Mouse (Mus musculus): ENCODE measurements around the gene Tspan9. TPM values are rescaled to one million over a fixed set of nuclear protein-coding genes. Genes with fewer than 3 reads are reported as not detected.

The Tspan9 gene
- polyA plus RNA-seq, 1 experiment from 2014 or later = 19.6 TPM

GRCm38 (mm10) chr6:128029517-128030348 is 113.7 kb downstream of the Tspan9 start:
- WGBS (ENCODE audit: insufficient replicate concordance) = 81% methylated on average over 9 of the region's 9 CpGs
- H3K9me3 ChIP-seq (ENCODE audit: low read length) = no peaks in the 10 kb centered on the region
- H3K4me3 ChIP-seq (ENCODE audit: low read depth, low read length) = no peak overlapping the region
- H3K36me3 ChIP-seq (replicated peaks; ENCODE audit: insufficient read depth, low read length) = no peaks in the 10 kb centered on the region
- no peak overlapping the region for H3K4me2 ChIP-seq (ENCODE audit: low read depth, low read length)
- H3K27ac ChIP-seq (ENCODE audit: low read depth) = no peak overlapping the region
- H3K27me3 ChIP-seq (ENCODE audit: insufficient read depth, low read length) = peaks cover 11% of the 10 kb centered on the region
- TF ChIP-seq EP300 (IDR thresholded peaks at IDR 0.05; ENCODE audit: low read depth) = no peak
- no peak for TF ChIP-seq CTCF (IDR thresholded peaks at IDR 0.05; ENCODE audit: low read depth)
- no peak for DNase-seq
- no peak overlapping the region for H3K9ac ChIP-seq (replicated peaks)
- peaks cover 3% of the 10 kb centered on the region; the same call in 1 of the 2 replicates for H3K4me1 ChIP-seq (ENCODE audit: insufficient read depth)
- no peak for ATAC-seq

GRCm38 (mm10) chr6:128028116-128028940 is 115.1 kb downstream of the Tspan9 start:
- no peak for ATAC-seq
- no peak overlapping the region for H3K4me2 ChIP-seq (ENCODE audit: low read depth, low read length)
- no peak overlapping the region for H3K9ac ChIP-seq (replicated peaks)
- WGBS (ENCODE audit: insufficient replicate concordance) = 53% methylated on average over 10 of the region's 10 CpGs
- DNase-seq = peak; percentile 46
- no peak overlapping the region for H3K4me3 ChIP-seq (ENCODE audit: low read depth, low read length)
- no peaks in the 10 kb centered on the region for H3K36me3 ChIP-seq (replicated peaks; ENCODE audit: insufficient read depth, low read length)
- TF ChIP-seq EP300 (IDR thresholded peaks at IDR 0.05; ENCODE audit: low read depth) = no peak
- TF ChIP-seq CTCF (IDR thresholded peaks at IDR 0.05; ENCODE audit: low read depth) = peak; percentile 51
- H3K27ac ChIP-seq (ENCODE audit: low read depth) = no peak overlapping the region
- no peaks in the 10 kb centered on the region for H3K4me1 ChIP-seq (ENCODE audit: insufficient read depth)
- H3K27me3 ChIP-seq (ENCODE audit: insufficient read depth, low read length) = no peaks in the 10 kb centered on the region
- H3K9me3 ChIP-seq (ENCODE audit: low read length) = no peaks in the 10 kb centered on the region

- 83% methylated on average over 8 of the region's 8 CpGs for WGBS (ENCODE audit: insufficient replicate concordance)
- no peak overlapping the region for H3K4me3 ChIP-seq (ENCODE audit: low read depth, low read length)
- H3K4me1 ChIP-seq (ENCODE audit: insufficient read depth) = no peaks in the 10 kb centered on the region
- no peaks in the 10 kb centered on the region for H3K36me3 ChIP-seq (replicated peaks; ENCODE audit: insufficient read depth, low read length)
- no peak for TF ChIP-seq CTCF (IDR thresholded peaks at IDR 0.05; ENCODE audit: low read depth)
- no peak for TF ChIP-seq EP300 (IDR thresholded peaks at IDR 0.05; ENCODE audit: low read depth)
- no peak overlapping the region for H3K4me2 ChIP-seq (ENCODE audit: low read depth, low read length)
- ATAC-seq = no peak
- H3K9ac ChIP-seq (replicated peaks) = no peak overlapping the region
- no peak overlapping the region for H3K27ac ChIP-seq (ENCODE audit: low read depth)
- DNase-seq = no peak
- H3K9me3 ChIP-seq (ENCODE audit: low read length) = no peaks in the 10 kb centered on the region
- H3K27me3 ChIP-seq (ENCODE audit: insufficient read depth, low read length) = no peaks in the 10 kb centered on the region
Observed at GRCm38 (mm10) chr6:128025997-128026396, 117.4 kb downstream of the Tspan9 start.

- no peak for TF ChIP-seq EP300 (IDR thresholded peaks at IDR 0.05; ENCODE audit: low read depth)
- TF ChIP-seq CTCF (IDR thresholded peaks at IDR 0.05; ENCODE audit: low read depth) = no peak
- Histone ChIP-seq H3K4me2 (ENCODE audit: low read depth, low read length) (no peak overlapping the region), H3K9ac (replicated peaks) (no peak overlapping the region), H3K27me3 (ENCODE audit: insufficient read depth, low read length) (no peaks in the 10 kb centered on the region), H3K36me3 (replicated peaks; ENCODE audit: insufficient read depth, low read length) (no peaks in the 10 kb centered on the region), H3K9me3 (ENCODE audit: low read length) (no peaks in the 10 kb centered on the region), H3K4me3 (ENCODE audit: low read depth, low read length) (no peak overlapping the region), H3K27ac (ENCODE audit: low read depth) (no peak overlapping the region), H3K4me1 (ENCODE audit: insufficient read depth) (no peaks in the 10 kb centered on the region)
- 66% methylated on average over 13 of the region's 13 CpGs for WGBS (ENCODE audit: insufficient replicate concordance)
- DNase-seq (no peak), ATAC-seq (no peak)
Observed at GRCm38 (mm10) chr6:128025581-128025980, 117.8 kb downstream of the Tspan9 start.

GRCm38 (mm10) chr6:128022207-128022606 is 121.2 kb downstream of the Tspan9 start:
- Histone ChIP-seq H3K27ac (ENCODE audit: low read depth) (no peak overlapping the region), H3K4me2 (ENCODE audit: low read depth, low read length) (no peak overlapping the region), H3K27me3 (ENCODE audit: insufficient read depth, low read length) (no peaks in the 10 kb centered on the region), H3K9ac (replicated peaks) (no peak overlapping the region), H3K4me3 (ENCODE audit: low read depth, low read length) (no peak overlapping the region), H3K9me3 (ENCODE audit: low read length) (no peaks in the 10 kb centered on the region), H3K36me3 (replicated peaks; ENCODE audit: insufficient read depth, low read length) (no peaks in the 10 kb centered on the region), H3K4me1 (ENCODE audit: insufficient read depth) (no peaks in the 10 kb centered on the region)
- DNase-seq = no peak
- no peak for TF ChIP-seq EP300 (IDR thresholded peaks at IDR 0.05; ENCODE audit: low read depth)
- no peak for TF ChIP-seq CTCF (IDR thresholded peaks at IDR 0.05; ENCODE audit: low read depth)
- 61% methylated on average over 6 of the region's 6 CpGs for WGBS (ENCODE audit: insufficient replicate concordance)
- no peak for ATAC-seq

GRCm38 (mm10) chr6:128021931-128022202 is 121.5 kb downstream of the Tspan9 start:
- no peak overlapping the region for H3K4me3 ChIP-seq (ENCODE audit: low read depth, low read length)
- H3K27me3 ChIP-seq (ENCODE audit: insufficient read depth, low read length) = no peaks in the 10 kb centered on the region
- no peaks in the 10 kb centered on the region for H3K36me3 ChIP-seq (replicated peaks; ENCODE audit: insufficient read depth, low read length)
- H3K4me2 ChIP-seq (ENCODE audit: low read depth, low read length) = no peak overlapping the region
- ATAC-seq = no peak
- TF ChIP-seq CTCF (IDR thresholded peaks at IDR 0.05; ENCODE audit: low read depth) = no peak
- TF ChIP-seq EP300 (IDR thresholded peaks at IDR 0.05; ENCODE audit: low read depth) = no peak
- no peaks in the 10 kb centered on the region for H3K9me3 ChIP-seq (ENCODE audit: low read length)
- 77% methylated on average over 5 of the region's 5 CpGs for WGBS (ENCODE audit: insufficient replicate concordance)
- no peaks in the 10 kb centered on the region for H3K4me1 ChIP-seq (ENCODE audit: insufficient read depth)
- H3K9ac ChIP-seq (replicated peaks) = no peak overlapping the region
- H3K27ac ChIP-seq (ENCODE audit: low read depth) = no peak overlapping the region
- DNase-seq = no peak

Data from liver, postnatal 0 days (tissue).